Comparison of ENCODE assay signal across 32 mouse cellular contexts in the genomic region with DNA sequence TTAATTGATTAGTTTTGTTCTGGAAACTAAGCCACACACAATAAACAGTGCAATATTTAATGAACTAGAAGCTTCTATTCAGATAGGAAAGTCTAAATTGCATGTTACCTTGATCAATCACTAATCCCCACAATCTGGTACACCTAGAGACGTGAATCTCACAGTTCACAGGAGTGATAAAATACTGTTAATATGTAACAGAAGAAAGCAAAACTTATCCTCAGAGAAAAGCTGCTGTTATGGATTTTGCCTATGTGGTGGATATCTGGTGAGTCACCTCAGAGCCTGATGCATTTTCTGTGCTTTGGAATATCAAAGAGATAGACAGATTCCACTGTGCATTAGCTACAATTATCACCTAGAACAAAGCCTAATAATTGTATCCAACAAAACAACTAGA.
"Had no signal": no experiment of that assay in that cellular context is flagged by ENCODE, and none has a peak within 500 bp of the region (broad histone marks: within the 10 kb centered on the region; RNA-seq: fewer than 3 reads in every experiment).

No protein-coding gene starts in this region.

- H3K27me3 ChIP-seq: limb, embryonic 12.5 days; limb, embryonic 13.5 days; limb, embryonic 15.5 days; liver, embryonic 12.5 days; liver, embryonic 13.5 days; liver, embryonic 15.5 days; lung, embryonic 15.5 days; megakaryocyte, embryonic 14.5 days; midbrain, embryonic 12.5 days; midbrain, embryonic 13.5 days; midbrain, embryonic 15.5 days; neural tube, embryonic 12.5 days had no signal

- H3K9me3 ChIP-seq: limb, embryonic 10.5 days; limb, embryonic 12.5 days; limb, embryonic 13.5 days; limb, embryonic 15.5 days; liver, embryonic 12.5 days; liver, embryonic 13.5 days; liver, embryonic 15.5 days; lung, embryonic 15.5 days; megakaryocyte, embryonic 14.5 days; midbrain, embryonic 10.5 days; midbrain, embryonic 12.5 days; midbrain, embryonic 13.5 days; midbrain, embryonic 15.5 days; neural tube, embryonic 12.5 days had no signal

- H3K9ac ChIP-seq: limb, embryonic 12.5 days; limb, embryonic 13.5 days; limb, embryonic 15.5 days; liver, embryonic 12.5 days; liver, embryonic 13.5 days; liver, embryonic 14.5 days; liver, embryonic 15.5 days; liver, postnatal 0 days; lung, embryonic 14.5 days; lung, embryonic 15.5 days; midbrain, embryonic 12.5 days; midbrain, embryonic 13.5 days; midbrain, embryonic 15.5 days; neural tube, embryonic 12.5 days had no signal

- H3K27ac ChIP-seq: limb, embryonic 10.5 days; limb, embryonic 12.5 days; limb, embryonic 13.5 days; limb, embryonic 15.5 days; liver, embryonic 12.5 days; liver, embryonic 13.5 days; liver, embryonic 14.5 days; liver, embryonic 15.5 days; lung, embryonic 15.5 days; macrophage; midbrain, embryonic 10.5 days; midbrain, embryonic 12.5 days; midbrain, embryonic 13.5 days; midbrain, embryonic 15.5 days; neural tube, embryonic 12.5 days had no signal

- H3K36me3 ChIP-seq: limb, embryonic 10.5 days; limb, embryonic 12.5 days; limb, embryonic 13.5 days; limb, embryonic 15.5 days; liver, embryonic 12.5 days; liver, embryonic 13.5 days; liver, embryonic 15.5 days; lung, embryonic 15.5 days; midbrain, embryonic 10.5 days; midbrain, embryonic 12.5 days; midbrain, embryonic 13.5 days; midbrain, embryonic 15.5 days; neural tube, embryonic 12.5 days had no signal

- DNase-seq: left cerebral cortex, postnatal 4 days; liver; liver, embryonic 13.5 days; liver, postnatal 0 days; lung, adult 18-20 months; lung, adult 2 months; lung, embryonic 14.5 days; lung, postnatal 10 days; lung, postnatal 14 days; lung, postnatal 36 days; lung, postnatal 4 days; midbrain, embryonic 14.5 days had no signal

- H3K4me2 ChIP-seq: limb, embryonic 12.5 days; limb, embryonic 13.5 days; limb, embryonic 15.5 days; liver, embryonic 11.5 days; liver, embryonic 12.5 days; liver, embryonic 13.5 days; liver, embryonic 15.5 days; lung, embryonic 14.5 days; lung, embryonic 15.5 days; midbrain, embryonic 11.5 days; midbrain, embryonic 12.5 days; midbrain, embryonic 13.5 days; midbrain, embryonic 15.5 days; neural tube, embryonic 12.5 days had no signal

- H3K4me3 ChIP-seq: limb, embryonic 10.5 days; limb, embryonic 12.5 days; limb, embryonic 13.5 days; limb, embryonic 15.5 days; liver, embryonic 12.5 days; liver, embryonic 13.5 days; liver, embryonic 15.5 days; lung, embryonic 15.5 days; megakaryocyte, embryonic 14.5 days; midbrain, embryonic 10.5 days; midbrain, embryonic 12.5 days; midbrain, embryonic 13.5 days; midbrain, embryonic 15.5 days; myocyte; neural tube, embryonic 12.5 days had no signal

- ATAC-seq: liver, embryonic 12.5 days; liver, postnatal 0 days; lung, postnatal 0 days; midbrain, embryonic 13.5 days; midbrain, embryonic 15.5 days; midbrain, embryonic 16.5 days had no signal

- H3K4me1 ChIP-seq: limb, embryonic 10.5 days; limb, embryonic 12.5 days; limb, embryonic 13.5 days; limb, embryonic 15.5 days; liver, embryonic 12.5 days; liver, embryonic 13.5 days; liver, embryonic 15.5 days; lung, embryonic 15.5 days; megakaryocyte, embryonic 14.5 days; midbrain, embryonic 10.5 days; midbrain, embryonic 12.5 days; midbrain, embryonic 13.5 days; midbrain, embryonic 15.5 days; neural tube, embryonic 12.5 days had no signal
